Mouse (Mus musculus): ENCODE measurements at regions not wholly inside any gene's neighbourhood (a gene's known extent, or its start where the extent isn't known, plus 50 kb on each side); places are given as distances from the start of the nearest gene placed in this dataset.

DNA sequence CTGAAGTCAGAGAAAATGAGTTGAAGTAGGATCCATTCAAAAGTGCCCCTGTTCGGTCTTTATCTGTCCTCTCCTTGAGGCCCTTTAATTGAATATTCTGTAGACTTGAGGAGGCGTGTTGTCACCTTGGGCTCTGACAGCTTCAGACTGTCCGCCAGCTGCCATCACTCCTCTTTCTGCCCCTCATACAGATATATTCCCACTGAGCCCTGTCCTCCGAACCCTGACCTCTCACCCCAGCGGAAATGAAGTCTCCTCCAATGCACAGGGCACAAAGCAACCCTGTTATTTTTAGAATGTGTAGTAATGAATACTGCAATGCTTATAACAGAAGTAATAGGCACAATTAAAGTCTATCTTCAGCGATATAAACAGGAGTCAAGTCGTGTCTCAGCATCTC, 117.4 kb upstream of the Gm14444 start:
- DNase-seq (ENCODE audit: extremely low spot score): no peak

- DNase-seq (ENCODE audit: extremely low spot score): no peak
Measured at GRCm38 (mm10) chr2:174897424-174897823, 112.6 kb upstream of the Gm14444 start.

DNA sequence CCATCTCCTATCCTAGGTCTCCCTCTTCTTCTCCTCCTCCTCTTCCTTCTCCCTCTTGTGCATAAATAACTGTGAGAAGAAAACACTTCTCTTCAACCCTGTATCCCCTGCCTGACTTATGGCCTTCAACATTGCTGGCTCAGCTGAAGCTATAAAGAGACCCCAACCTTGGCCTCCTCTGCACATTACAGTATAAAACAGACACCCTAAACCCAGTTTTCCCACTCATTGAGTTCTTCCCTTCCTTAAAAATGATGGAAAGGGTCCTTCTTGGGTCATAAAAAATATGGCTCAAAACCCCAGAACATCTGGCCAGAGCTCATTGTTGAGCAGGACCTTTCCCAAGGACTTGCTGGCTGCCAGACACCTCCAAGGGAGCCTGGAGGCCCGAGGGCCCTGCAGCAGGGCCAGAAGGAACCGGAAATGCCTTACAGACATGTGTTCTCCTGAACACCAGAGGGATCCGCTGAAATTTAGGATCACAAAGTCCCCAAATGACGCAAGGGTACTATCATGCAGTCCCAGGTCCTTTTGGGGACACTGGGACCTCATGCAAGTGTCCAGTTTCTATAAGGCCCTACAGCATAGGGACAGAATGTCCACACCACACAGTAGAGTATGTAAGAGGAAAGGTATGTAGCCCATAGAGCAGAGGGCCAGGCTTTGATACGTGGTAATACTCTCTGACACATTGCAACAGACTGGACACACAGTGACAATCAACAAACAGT, 109.9 kb upstream of the Gm14444 start:
- no peak for DNase-seq (ENCODE audit: extremely low spot score)

- peak; percentile 61 for DNase-seq (ENCODE audit: extremely low spot score)
Measured at GRCm38 (mm10) chr2:174900671-174900991, 109.4 kb upstream of the Gm14444 start.

- no peak for DNase-seq (ENCODE audit: extremely low spot score)
Measured at GRCm38 (mm10) chr2:174901801-174902200, 108.2 kb upstream of the Gm14444 start.

DNA sequence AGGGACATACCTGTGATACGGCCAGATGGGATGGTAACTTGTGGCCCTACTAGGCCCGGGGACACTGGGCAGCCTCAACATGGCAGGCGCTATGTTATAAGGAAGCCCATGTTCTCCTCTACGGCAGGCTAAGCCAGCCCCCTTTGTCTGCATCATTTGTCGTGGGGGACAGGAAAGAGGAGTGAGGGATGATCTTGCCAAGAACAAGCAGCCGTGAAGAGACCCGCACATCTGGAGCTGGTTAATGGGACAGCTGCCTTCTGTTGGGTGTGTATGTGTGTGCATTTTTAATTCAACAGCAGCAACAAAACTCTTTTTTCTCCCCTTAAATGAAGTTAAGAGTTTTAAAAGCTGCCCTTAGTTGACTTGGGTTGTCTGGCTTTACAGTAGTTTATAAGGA, 106.4 kb upstream of the Gm14444 start:
- no peak for DNase-seq (ENCODE audit: extremely low spot score)

GRCm38 (mm10) chr2:174905865-174906639, 104.0 kb upstream of the Gm14444 start:
- peak; percentile 76 for DNase-seq (ENCODE audit: extremely low spot score)

- DNase-seq (ENCODE audit: extremely low spot score): peak; percentile 81
Measured at GRCm38 (mm10) chr2:174917146-174917905, 92.7 kb upstream of the Gm14444 start.

GRCm38 (mm10) chr2:174917975-174918374, 92.1 kb upstream of the Gm14444 start:
- DNase-seq (ENCODE audit: extremely low spot score): peak; percentile 62

DNA sequence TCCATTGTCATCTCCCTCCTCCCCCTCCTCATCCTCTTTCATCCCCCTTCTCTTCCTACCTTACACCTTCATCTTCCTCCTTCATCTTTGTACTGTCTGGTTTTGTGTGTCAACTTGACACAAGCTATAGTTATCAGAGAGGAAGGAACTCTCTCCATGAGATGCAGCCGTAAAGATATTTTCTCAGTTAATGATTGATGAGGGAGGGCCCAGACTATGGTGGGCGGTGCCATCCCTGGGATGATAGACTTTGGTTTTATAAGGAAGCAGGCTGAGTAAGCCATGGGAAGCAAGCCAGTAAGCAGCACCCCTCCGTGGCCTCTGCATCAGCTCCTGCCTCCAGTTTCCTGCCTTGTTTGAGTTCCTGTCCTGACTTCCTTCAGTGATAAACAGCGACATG, 87.8 kb upstream of the Gm14444 start:
- no peak for DNase-seq (ENCODE audit: extremely low spot score)

DNA sequence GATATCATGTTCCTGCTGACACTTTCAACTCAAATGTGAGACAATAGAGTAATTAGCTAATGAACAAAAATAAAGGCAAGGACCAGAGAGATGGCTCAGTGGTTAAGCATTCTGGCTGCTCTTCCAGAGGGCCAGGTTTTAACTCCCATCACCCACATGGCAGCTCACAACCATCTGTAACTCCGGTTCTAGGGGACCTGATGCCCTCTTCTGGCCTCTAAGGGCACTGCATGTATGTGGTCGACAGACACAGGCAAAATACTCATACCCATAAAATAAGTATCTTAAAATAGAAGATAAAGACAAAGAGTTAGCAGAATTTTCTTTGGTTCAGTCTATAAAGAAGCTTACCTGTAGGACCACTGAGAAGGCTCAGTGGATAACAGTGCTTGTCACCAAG, 80.3 kb upstream of the Gm14444 start:
- DNase-seq (ENCODE audit: extremely low spot score): no peak

- peak; percentile 89 for DNase-seq (ENCODE audit: extremely low spot score)
Measured at GRCm38 (mm10) chr2:174932137-174933012, 77.7 kb upstream of the Gm14444 start.

GRCm38 (mm10) chr2:174933013-174933353, 77.1 kb upstream of the Gm14444 start:
- no peak for DNase-seq (ENCODE audit: extremely low spot score)

- peak; percentile 47 for DNase-seq (ENCODE audit: extremely low spot score)
Measured at GRCm38 (mm10) chr2:174936665-174937064, 73.4 kb upstream of the Gm14444 start.

DNA sequence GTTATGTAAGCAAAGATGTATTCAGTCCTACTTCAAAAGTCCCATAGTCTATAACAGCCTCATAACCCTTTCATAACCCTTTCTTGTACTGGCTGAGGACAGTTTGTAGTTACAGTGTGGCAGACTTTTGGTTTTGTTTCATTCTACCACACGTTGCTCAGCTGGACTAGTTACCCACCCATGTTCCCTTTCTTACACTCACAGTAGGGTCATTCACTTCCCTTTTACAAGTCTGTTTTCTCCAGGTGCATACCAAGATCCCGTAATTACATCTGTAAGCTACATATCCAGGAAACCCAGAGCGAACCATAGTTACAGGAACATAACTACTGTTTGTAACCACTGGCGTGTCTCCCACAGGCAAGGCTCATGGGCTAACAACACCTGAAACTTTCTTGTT, 72.1 kb upstream of the Gm14444 start:
- no peak for DNase-seq (ENCODE audit: extremely low spot score)

- DNase-seq (ENCODE audit: extremely low spot score): no peak
Measured at GRCm38 (mm10) chr2:174942221-174942620, 67.8 kb upstream of the Gm14444 start.

- no peak for DNase-seq (ENCODE audit: extremely low spot score)
Measured at GRCm38 (mm10) chr2:174948106-174948505, 61.9 kb upstream of the Gm14444 start.
